Mouse (Mus musculus) lung, embryonic 14.5 days (tissue): ENCODE results near the gene Atic. TPM values are rescaled to one million over a fixed set of nuclear protein-coding genes. Genes with fewer than 3 reads are reported as not detected.

Experiments used
- ATAC-seq: fragments of 200-750 bp; cut with Nextera tagmentation; 2 replicates; pipeline ENCODE4 v1.8.0; 2017; ENCODE audit warnings: mild to moderate bottlenecking, moderate TSS enrichment, moderate library complexity; ENCODE audit not compliant: insufficient read depth
- DNase-seq: peaks from one replicate; pipeline ENCODE4 v3.0.0-alpha.2; 2015
- H3K27ac ChIP-seq: fragments of 300-500 bp; sonication (generic); 2 replicates; pipeline ENCODE4 v1.5.1; 2014; ENCODE audit warnings: low read depth, mild to moderate bottlenecking, moderate library complexity
- H3K27me3 ChIP-seq: fragments of 300-500 bp; sonication (generic); 2 replicates; pipeline ENCODE4 v1.6.1; 2014; ENCODE audit warnings: low read length, control low read depth; ENCODE audit not compliant: insufficient read depth
- H3K36me3 ChIP-seq: fragments of 300-500 bp; sonication (generic); 2 replicates; pipeline ENCODE4 v1.6.1; 2014; ENCODE audit warnings: control low read depth; ENCODE audit not compliant: insufficient read depth
- H3K4me1 ChIP-seq: fragments of 300-500 bp; sonication (generic); 2 replicates; pipeline ENCODE4 v1.6.1; 2014; ENCODE audit warnings: antibody characterized with exemption, control low read depth; ENCODE audit not compliant: insufficient read depth
- H3K4me2 ChIP-seq: fragments of 300-500 bp; sonication (generic); 2 replicates; pipeline ENCODE4 v1.6.1; 2014; ENCODE audit warnings: mild to moderate bottlenecking
- H3K4me3 ChIP-seq: fragments of 300-500 bp; sonication (generic); 2 replicates; pipeline ENCODE4 v1.5.1; 2014; ENCODE audit warnings: low read depth, low read length
- H3K9ac ChIP-seq: fragments of 300-500 bp; sonication (generic); 2 replicates; pipeline ENCODE4 v1.6.1; 2014
- H3K9me3 ChIP-seq: fragments of 300-500 bp; sonication (generic); 2 replicates; pipeline ENCODE4 v1.6.1; 2016; ENCODE audit warnings: low read depth, low read length, control low read depth
- CTCF ChIP-seq: IDR thresholded peaks from 2 replicates; pipeline ENCODE4 v1.5.1; 2016; ENCODE audit warnings: antibody characterized with exemption, low read depth
- WGBS: fragments of 180-500 bp; shearing (Covaris S2); extraction: QIAGEN DNeasy Blood & Tissue Kit; methylation state at CpG from one replicate; pipeline ENCODE4 v1.1.7; 2014; 5-methylcytosine and 5-hydroxymethylcytosine counted together
- polyA plus RNA-seq: library from polyadenylated mRNA; unstranded; fragments of >200 nt; fragmentation: Nextera tagmentation; extraction: Ambion mirVana; gene quantifications from 2 replicates; pipeline ENCODE4 v1.2.1, GENCODE M21; 2014

The Atic gene
- polyA plus RNA-seq, 1 experiment from 2014 or later: 71.5 TPM

GRCm38 (mm10) chr1:71614545-71615246, 57.7 kb downstream of the Atic start:
- Histone ChIP-seq H3K9me3 (no peaks in the 10 kb centered on the region), H3K4me1 (no peaks in the 10 kb centered on the region), H3K9ac (no peak overlapping the region), H3K4me3 (no peak overlapping the region), H3K4me2 (no peak overlapping the region), H3K27me3 (no peaks in the 10 kb centered on the region), H3K27ac (no peak overlapping the region), H3K36me3 (peaks cover 95% of the 10 kb centered on the region)
- WGBS: 78% methylated on average over 8 of the region's 8 CpGs
- DNase-seq: no peak
- no peak for ATAC-seq
- no peak for TF ChIP-seq CTCF

GRCm38 (mm10) chr1:71621526-71621925, 64.6 kb downstream of the Atic start:
- DNase-seq (no peak), ATAC-seq (no peak)
- no peak overlapping the region for H3K27ac ChIP-seq
- no peak overlapping the region for H3K9ac ChIP-seq
- no peak overlapping the region for H3K4me2 ChIP-seq
- H3K27me3 ChIP-seq: no peaks in the 10 kb centered on the region
- WGBS: 91% methylated on average over 2 of the region's 2 CpGs
- TF ChIP-seq CTCF: no peak
- H3K4me1 ChIP-seq: no peaks in the 10 kb centered on the region
- H3K9me3 ChIP-seq: no peaks in the 10 kb centered on the region
- H3K4me3 ChIP-seq: no peak overlapping the region
- peaks cover 93% of the 10 kb centered on the region for H3K36me3 ChIP-seq

GRCm38 (mm10) chr1:71623625-71624024, 66.7 kb downstream of the Atic start:
- Histone ChIP-seq H3K4me3 (no peak overlapping the region), H3K4me2 (no peak overlapping the region), H3K27ac (no peak overlapping the region), H3K4me1 (no peaks in the 10 kb centered on the region), H3K9me3 (no peaks in the 10 kb centered on the region), H3K9ac (no peak overlapping the region), H3K36me3 (peaks cover 93% of the 10 kb centered on the region), H3K27me3 (no peaks in the 10 kb centered on the region)
- no peak for ATAC-seq
- 89% methylated on average over 6 of the region's 6 CpGs for WGBS
- DNase-seq: no peak
- TF ChIP-seq CTCF: no peak

Other genes with a start within 250 kb of the Atic start
- gene Abca12, start 142.2 kb upstream of the Atic start, polyA plus RNA-seq: 0.05 TPM in 1 of 2 replicates, not detected in the other
- gene Fn1, start 96.0 kb downstream of the Atic start, polyA plus RNA-seq: 156 and 160 TPM in 2 replicates